Mouse (Mus musculus) lung, embryonic 16.5 days (tissue): ENCODE data around the gene Pip5k1c. TPM values are rescaled to one million over a fixed set of nuclear protein-coding genes. Genes with fewer than 3 reads are reported as not detected.
A peak's percentile ranks its signal among the peaks of the same experiment; 100 is the strongest.

Source experiments
- ATAC-seq: fragments of 200-750 bp; cut with Nextera tagmentation; 2 replicates; pipeline ENCODE4 v1.8.0; 2017; ENCODE audit warnings: low read depth, mild to moderate bottlenecking, moderate library complexity
- H3K27ac ChIP-seq: fragments of 300-500 bp; sonication (generic); 2 replicates; pipeline ENCODE4 v1.5.1; 2014; ENCODE audit warnings: mild to moderate bottlenecking, control low read depth, low read length
- H3K27me3 ChIP-seq: fragments of 300-500 bp; sonication (generic); 2 replicates; pipeline ENCODE4 v1.6.1; 2014; ENCODE audit warnings: low read depth, low read length, mixed read lengths; ENCODE audit not compliant: control insufficient read depth, insufficient read depth
- H3K36me3 ChIP-seq: fragments of 300-500 bp; sonication (generic); 2 replicates; pipeline ENCODE4 v1.6.1; 2014; ENCODE audit warnings: low read length; ENCODE audit not compliant: control insufficient read depth, insufficient read depth
- H3K4me1 ChIP-seq: fragments of 300-500 bp; sonication (generic); replicated peaks from 2 replicates; pipeline ENCODE4 v1.6.1; 2014; ENCODE audit warnings: low read length, mixed read lengths; ENCODE audit not compliant: control insufficient read depth, insufficient read depth
- H3K4me2 ChIP-seq: fragments of 300-500 bp; sonication (generic); 2 replicates; pipeline ENCODE4 v1.6.1; 2014; ENCODE audit warnings: low read depth, low read length, control low read depth
- H3K4me3 ChIP-seq: fragments of 300-500 bp; sonication (generic); 2 replicates; pipeline ENCODE4 v1.5.1; 2014; ENCODE audit warnings: mild to moderate bottlenecking, low read length, control low read depth
- H3K9ac ChIP-seq: fragments of 300-500 bp; sonication (generic); 2 replicates; pipeline ENCODE4 v1.6.1; 2014; ENCODE audit warnings: low read length, control low read depth
- H3K9me3 ChIP-seq: fragments of 300-500 bp; sonication (generic); 2 replicates; pipeline ENCODE4 v1.6.1; 2016; ENCODE audit warnings: low read length; ENCODE audit not compliant: control insufficient read depth
- WGBS: fragments of 180-500 bp; shearing (Covaris S2); extraction: QIAGEN DNeasy Blood & Tissue Kit; methylation state at CpG from one replicate; pipeline ENCODE4 v1.1.7; 2014; 5-methylcytosine and 5-hydroxymethylcytosine counted together
- polyA plus RNA-seq: library from polyadenylated mRNA; unstranded; fragments of >200 nt; fragmentation: Nextera tagmentation; extraction: Ambion mirVana; gene quantifications from 2 replicates; pipeline ENCODE4 v1.2.1, GENCODE M21; 2015

Pip5k1c gene
- polyA plus RNA-seq: 41.0 and 43.1 TPM in 2 replicates

DNA sequence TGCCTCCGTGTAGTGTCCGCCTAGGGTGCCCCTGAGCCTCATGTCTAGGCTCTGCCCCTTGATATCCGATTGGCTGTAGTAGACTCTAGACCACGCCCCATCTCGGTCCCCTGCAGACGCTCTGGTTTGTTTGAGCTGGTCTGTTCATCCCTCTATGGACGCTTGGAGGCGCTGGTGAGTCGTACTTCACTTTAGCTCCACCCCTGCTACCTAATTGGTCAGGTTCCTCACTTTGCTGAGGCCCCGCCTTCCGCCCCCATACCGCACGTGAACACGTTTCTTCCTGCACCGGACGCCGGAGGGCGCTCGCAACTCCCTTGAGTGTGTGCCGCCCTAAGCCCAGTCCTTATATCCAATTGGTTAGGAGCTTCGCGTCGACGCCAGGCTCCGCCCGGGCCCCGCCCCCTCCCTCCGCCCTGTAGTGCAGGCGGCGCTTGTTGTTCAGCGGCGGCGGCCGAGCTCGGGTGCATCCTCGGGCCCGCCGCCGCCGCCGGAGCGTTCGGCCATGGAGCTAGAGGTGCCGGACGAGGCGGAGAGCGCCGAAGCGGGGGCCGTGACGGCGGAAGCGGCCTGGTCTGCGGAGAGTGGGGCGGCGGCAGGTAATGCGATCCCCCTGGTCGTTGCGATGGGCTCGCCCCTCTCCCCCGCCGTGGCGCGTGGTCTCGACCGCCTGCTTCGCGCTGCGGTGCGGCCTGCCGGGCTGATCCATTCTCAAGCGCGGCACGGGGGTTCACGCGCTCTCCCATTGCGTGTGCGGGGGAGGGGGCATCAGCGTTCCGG lies at the start of gene Pip5k1c:
Pip5k1c (plus strand) TSS at position 410 of the 780 bp plus-strand sequence.
- H3K36me3 ChIP-seq: no peaks in the 10 kb centered on the region
- H3K4me1 ChIP-seq: peaks cover 31% of the 10 kb centered on the region
- H3K27ac ChIP-seq: peak within 1 kb of the TSS; percentile 92
- H3K27me3 ChIP-seq: peaks cover 4% of the 10 kb centered on the region; the same call in 1 of the 2 replicates
- WGBS: under 1% methylated on average over 62 of the region's 80 CpGs
- ATAC-seq: peak; percentile 95
- no peaks in the 10 kb centered on the region for H3K9me3 ChIP-seq
- peak within 1 kb of the TSS; percentile 79 for H3K4me3 ChIP-seq
- H3K4me2 ChIP-seq: peak within 1 kb of the TSS; percentile 97
- peak within 1 kb of the TSS; percentile 72 for H3K9ac ChIP-seq

DNA sequence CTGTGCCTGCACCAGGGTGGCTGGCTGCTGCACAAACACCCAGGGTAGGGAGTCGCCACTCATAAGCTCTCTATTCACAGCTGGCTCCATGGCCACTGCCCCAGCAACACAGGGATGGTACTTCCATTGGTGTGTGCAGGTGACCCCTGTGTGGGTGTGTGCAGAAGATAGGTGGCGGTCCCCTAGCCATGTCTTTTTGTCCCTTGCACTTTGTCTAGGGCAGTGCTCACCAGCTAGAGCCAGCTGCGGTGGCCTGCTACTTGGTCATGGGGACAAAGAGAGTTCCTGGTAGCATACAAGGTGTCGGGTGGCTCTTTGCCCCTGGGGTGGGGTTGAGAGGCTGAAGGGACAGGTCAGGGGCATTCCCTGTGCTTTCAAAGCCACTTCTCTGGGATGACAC lies 48.6 kb upstream of the Pip5k1c start:
- peaks cover 17% of the 10 kb centered on the region for H3K27me3 ChIP-seq
- ATAC-seq: 0 out of 2 replicates have a peak, but pooled peaks have one; percentile 6

DNA sequence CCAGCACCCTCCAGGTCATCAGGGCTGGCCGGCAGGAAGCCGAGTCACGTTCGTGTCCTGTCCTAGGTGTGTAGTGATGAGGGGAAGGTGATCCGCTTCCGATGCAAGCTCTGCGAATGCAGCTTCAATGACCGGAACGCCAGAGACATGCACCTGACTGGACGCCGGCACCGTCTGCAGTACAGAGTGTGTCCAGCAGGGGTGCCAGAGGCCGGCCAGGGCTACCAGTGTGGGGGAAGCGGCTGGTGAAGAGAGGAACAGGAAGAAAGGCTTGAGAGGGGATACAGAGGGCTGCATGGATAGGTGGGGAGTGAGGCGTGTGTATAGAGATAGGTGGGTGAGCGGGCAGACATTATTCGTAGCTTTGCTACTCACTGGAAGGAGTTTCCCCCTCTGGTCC lies 48.2 kb upstream of the Pip5k1c start:
- Histone ChIP-seq H3K36me3 (no peaks in the 10 kb centered on the region), H3K4me1 (no peaks in the 10 kb centered on the region), H3K4me3 (no peak overlapping the region), H3K27me3 (peaks cover 13% of the 10 kb centered on the region), H3K9ac (no peak overlapping the region), H3K4me2 (no peak overlapping the region), H3K27ac (no peak overlapping the region), H3K9me3 (no peaks in the 10 kb centered on the region)
- ATAC-seq: peak; percentile 57; the same call in 1 of the 2 replicates
- 5% methylated on average over 17 of the region's 17 CpGs for WGBS

More for the DNA sequence above, 48.6 kb upstream of the Pip5k1c start:
- WGBS: 75% methylated on average over 4 of the region's 4 CpGs
- no peak overlapping the region for H3K27ac ChIP-seq
- no peak overlapping the region for H3K4me2 ChIP-seq
- H3K36me3 ChIP-seq: no peaks in the 10 kb centered on the region
- no peak overlapping the region for H3K4me3 ChIP-seq
- H3K9me3 ChIP-seq: no peaks in the 10 kb centered on the region
- H3K9ac ChIP-seq: no peak overlapping the region
- no peaks in the 10 kb centered on the region for H3K4me1 ChIP-seq

GRCm38 (mm10) chr10:81245166-81245565 lies 47.6 kb upstream of the Pip5k1c start:
- H3K4me1 ChIP-seq: no peaks in the 10 kb centered on the region
- peak overlapping the region; percentile 20; the same call in 1 of the 2 replicates for H3K9ac ChIP-seq
- no peak overlapping the region for H3K4me3 ChIP-seq
- H3K36me3 ChIP-seq: no peaks in the 10 kb centered on the region
- H3K4me2 ChIP-seq: no peak overlapping the region
- H3K27me3 ChIP-seq: peaks cover 7% of the 10 kb centered on the region
- H3K27ac ChIP-seq: no peak overlapping the region
- WGBS: 75% methylated on average over 6 of the region's 6 CpGs
- H3K9me3 ChIP-seq: no peaks in the 10 kb centered on the region
- no peak for ATAC-seq

GRCm38 (mm10) chr10:81247804-81248203 lies 45.0 kb upstream of the Pip5k1c start:
- Histone ChIP-seq H3K27ac (no peak overlapping the region), H3K27me3 (peaks cover 14% of the 10 kb centered on the region), H3K9me3 (no peaks in the 10 kb centered on the region), H3K4me3 (no peak overlapping the region), H3K4me2 (no peak overlapping the region), H3K36me3 (no peaks in the 10 kb centered on the region), H3K9ac (no peak overlapping the region), H3K4me1 (no peaks in the 10 kb centered on the region)
- no peak for ATAC-seq
- WGBS: 87% methylated on average over 2 of the region's 2 CpGs

DNA sequence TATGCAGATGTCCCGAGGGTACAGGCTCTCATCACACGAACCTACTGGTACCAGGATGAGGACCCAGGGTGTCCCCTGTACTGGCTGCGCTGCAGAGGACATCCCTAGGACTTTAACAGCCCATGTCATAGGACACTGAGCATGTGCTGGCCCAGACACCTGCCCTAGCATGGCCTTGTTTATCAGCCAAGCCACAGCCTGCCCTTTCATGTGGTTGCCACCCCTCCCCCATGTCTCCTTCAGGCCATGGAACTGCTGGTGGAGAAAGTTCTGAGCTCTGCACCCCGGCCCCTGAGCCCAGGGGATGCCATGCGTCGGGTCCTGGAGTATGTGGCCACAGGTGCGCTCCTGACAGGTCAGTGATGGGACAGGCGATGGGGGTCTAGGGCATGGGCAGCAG lies 43.3 kb upstream of the Pip5k1c start:
- no peak for ATAC-seq
- 78% methylated on average over 8 of the region's 8 CpGs for WGBS
- no peak overlapping the region for H3K27ac ChIP-seq
- H3K4me3 ChIP-seq: no peak overlapping the region
- no peak overlapping the region for H3K9ac ChIP-seq
- H3K27me3 ChIP-seq: peaks cover 31% of the 10 kb centered on the region
- H3K9me3 ChIP-seq: no peaks in the 10 kb centered on the region
- H3K4me2 ChIP-seq: no peak overlapping the region
- no peaks in the 10 kb centered on the region for H3K36me3 ChIP-seq
- H3K4me1 ChIP-seq: no peaks in the 10 kb centered on the region

GRCm38 (mm10) chr10:81252424-81253419 lies 40.0 kb upstream of the Pip5k1c start, which contains the start of gene Matk:
Gene Matk (plus strand): TSS chr10:81252935.
- H3K36me3 ChIP-seq: no peaks in the 10 kb centered on the region
- H3K4me1 ChIP-seq: peaks cover 4% of the 10 kb centered on the region
- 9% methylated on average over 43 of the region's 44 CpGs for WGBS
- no peak within 1 kb of the TSS for H3K27ac ChIP-seq
- no peak for ATAC-seq
- no peak within 1 kb of the TSS for H3K9ac ChIP-seq
- no peak within 1 kb of the TSS for H3K4me2 ChIP-seq
- H3K9me3 ChIP-seq: no peaks in the 10 kb centered on the region
- H3K27me3 ChIP-seq: peaks cover 54% of the 10 kb centered on the region
- no peak within 1 kb of the TSS for H3K4me3 ChIP-seq

- WGBS: 50% methylated on average over 1 of the region's 1 CpGs
- Histone ChIP-seq H3K36me3 (no peaks in the 10 kb centered on the region), H3K27ac (no peak overlapping the region), H3K9me3 (no peaks in the 10 kb centered on the region), H3K27me3 (peaks cover 76% of the 10 kb centered on the region), H3K4me2 (no peak overlapping the region), H3K9ac (no peak overlapping the region), H3K4me1 (peaks cover 6% of the 10 kb centered on the region), H3K4me3 (no peak overlapping the region)
- no peak for ATAC-seq
Observed at GRCm38 (mm10) chr10:81254886-81255285, 37.9 kb upstream of the Pip5k1c start.
